Mouse (Mus musculus) cerebellum, adult 9-11 months (tissue): ENCODE measurements around the gene Chd9.

Experiments used
- DNase-seq: peaks from one replicate; pipeline ENCODE4 v3.0.0; 2022

Gene Chd9

GRCm38 (mm10) chr8:90978720-90979119 is 150.6 kb downstream of the Chd9 start:
- DNase-seq, result no peak

- DNase-seq, result no peak
These were observed 151.1 kb downstream of the Chd9 start for GRCm38 (mm10) chr8:90979295-90979694.

GRCm38 (mm10) chr8:90982087-90982486 is 153.9 kb downstream of the Chd9 start:
- DNase-seq, result no peak

GRCm38 (mm10) chr8:91019726-91020125 is 191.6 kb downstream of the Chd9 start:
- peak; percentile 68 for DNase-seq

GRCm38 (mm10) chr8:91034417-91034816 is 206.3 kb downstream of the Chd9 start:
- DNase-seq, result no peak

GRCm38 (mm10) chr8:91036905-91037304 is 208.8 kb downstream of the Chd9 start:
- no peak for DNase-seq

- no peak for DNase-seq
These were observed 210.5 kb downstream of the Chd9 start for GRCm38 (mm10) chr8:91038637-91039036.

GRCm38 (mm10) chr8:91046370-91046769 is 218.2 kb downstream of the Chd9 start:
- no peak for DNase-seq

- DNase-seq, result peak; percentile 66
These were observed 222.9 kb downstream of the Chd9 start for GRCm38 (mm10) chr8:91051037-91051436.

- DNase-seq, result no peak
These were observed 226.3 kb downstream of the Chd9 start for GRCm38 (mm10) chr8:91054418-91054817.

- DNase-seq, result no peak
These were observed 228.7 kb downstream of the Chd9 start for GRCm38 (mm10) chr8:91056848-91057247.

GRCm38 (mm10) chr8:91059086-91059578 is 231.0 kb downstream of the Chd9 start:
- DNase-seq, result no peak

GRCm38 (mm10) chr8:91059884-91060510 is 231.8 kb downstream of the Chd9 start:
- DNase-seq, result no peak

GRCm38 (mm10) chr8:91060555-91061471 is 232.7 kb downstream of the Chd9 start:
- DNase-seq, result no peak

GRCm38 (mm10) chr8:91065179-91065578 is 237.0 kb downstream of the Chd9 start:
- no peak for DNase-seq

GRCm38 (mm10) chr8:91069407-91069806 is 241.3 kb downstream of the Chd9 start:
- DNase-seq, result peak; percentile 49

- DNase-seq, result peak; percentile 95
These were observed 241.7 kb downstream of the Chd9 start, which contains the start of gene Rbl2 for GRCm38 (mm10) chr8:91069834-91070233. Gene Rbl2 (plus strand): TSS chr8:91070057.

- DNase-seq, result peak; percentile 77
These were observed 242.2 kb downstream of the Chd9 start for GRCm38 (mm10) chr8:91070275-91070859.

GRCm38 (mm10) chr8:91077077-91077867 is 249.1 kb downstream of the Chd9 start:
- no peak for DNase-seq

GRCm38 (mm10) chr8:91079678-91080077 is 251.5 kb downstream of the Chd9 start:
- DNase-seq, result no peak

GRCm38 (mm10) chr8:91081911-91082310 is 253.8 kb downstream of the Chd9 start:
- DNase-seq, result no peak

GRCm38 (mm10) chr8:91082428-91082827 is 254.3 kb downstream of the Chd9 start:
- no peak for DNase-seq

- no peak for DNase-seq
These were observed 260.3 kb downstream of the Chd9 start for GRCm38 (mm10) chr8:91088452-91088851.
